Mouse (Mus musculus): Measurements from ENCODE around the gene Aldh1a1. TPM values are rescaled to one million over a fixed set of nuclear protein-coding genes. Genes with fewer than 3 reads are reported as not detected.

Gene Aldh1a1
- total RNA-seq, 2 experiments from 2014 or later, result 117 to 149 TPM

- DNase-seq, result no peak
These were observed 160.7 kb downstream of the Aldh1a1 start for GRCm38 (mm10) chr19:20653082-20653676.

GRCm38 (mm10) chr19:20654141-20654873, 161.8 kb downstream of the Aldh1a1 start:
- no peak for DNase-seq

- no peak for DNase-seq
These were observed 185.3 kb downstream of the Aldh1a1 start for GRCm38 (mm10) chr19:20677697-20678355.

Other genes starting within 250 kb of the Aldh1a1 start
- gene Anxa1, start 101.8 kb upstream of the Aldh1a1 start, total RNA-seq (2021), result 10 to 100 TPM; 16.2 to 31.0 TPM
- 1 to 10 TPM in 1 of 2 experiments, under 1 TPM in 1; 0.80 to 1.8 TPM for gene Aldh1a7, start 234.8 kb downstream of the Aldh1a1 start, total RNA-seq (2021)

Measured in gastrocnemius, postnatal 25 days (tissue).